Comparison of ENCODE assay signal across 8 mouse cellular contexts in the genomic region with DNA sequence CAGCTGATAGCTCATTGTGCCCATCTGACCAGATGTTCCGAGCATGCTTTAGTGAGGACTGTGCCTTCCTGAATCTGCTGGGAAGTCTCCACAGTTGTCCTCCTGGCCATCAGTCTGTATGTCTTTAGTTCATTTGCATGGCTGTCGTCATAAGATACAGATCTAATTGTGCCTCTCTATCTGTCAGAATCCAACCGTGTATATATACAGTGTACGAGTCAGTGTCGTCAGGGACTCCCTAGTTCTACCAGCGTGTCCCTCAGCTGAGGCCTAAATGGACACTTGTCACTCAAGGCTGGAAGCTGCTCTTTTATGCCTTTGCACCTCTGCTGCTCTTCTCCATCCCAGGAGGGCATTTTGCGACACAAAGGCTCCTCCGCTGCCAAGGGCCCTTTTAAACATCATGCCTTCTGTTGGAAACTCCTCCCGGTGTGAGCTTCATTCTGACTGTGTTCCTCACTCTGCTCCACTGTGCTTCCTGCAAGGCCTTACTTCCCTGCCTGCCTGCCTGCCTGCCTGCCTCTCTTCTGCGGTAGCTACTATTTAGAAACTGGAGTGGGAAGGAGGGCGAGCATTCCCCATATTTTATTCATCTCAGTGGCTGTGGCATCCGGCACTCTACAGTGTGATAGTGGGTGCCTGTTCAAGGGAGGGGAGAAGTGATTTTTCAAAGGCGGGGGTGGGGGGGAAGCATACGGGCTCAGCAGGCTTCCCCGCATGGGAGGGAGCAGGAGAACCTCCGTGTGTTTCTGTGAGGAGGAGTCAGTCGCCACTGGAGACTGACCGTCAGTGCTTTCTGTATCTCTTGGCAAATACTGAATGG. TPM values are rescaled to one million over a fixed set of nuclear protein-coding genes. Genes with fewer than 3 reads are reported as not detected.
DNase-seq lines count a peak whose midpoint lies in the region; ATAC-seq and TF ChIP-seq lines count a peak whose summit lies in the region.

No protein-coding gene starts in this region.

- no peaks in the 10 kb centered on the region for H3K27me3 ChIP-seq in lung, embryonic 16.5 days (ENCODE audit: control insufficient read depth, insufficient read depth, low read depth, low read length)
- H3K27me3 ChIP-seq in intestine, embryonic 14.5 days (replicated peaks; ENCODE audit: control insufficient read depth, insufficient read depth, low read length) = no peaks in the 10 kb centered on the region
- no peaks in the 10 kb centered on the region for H3K27me3 ChIP-seq in stomach, embryonic 15.5 days (replicated peaks)
- H3K27me3 ChIP-seq in kidney, adult 2 months (replicated peaks; ENCODE audit: control insufficient read depth, insufficient read depth, low read length) = no peaks in the 10 kb centered on the region

- no peak for TF ChIP-seq POLR2A in kidney, adult 2 months (IDR thresholded peaks at IDR 0.05; ENCODE audit: low read depth, low read length)

- H3K9me3 ChIP-seq in lung, embryonic 16.5 days (ENCODE audit: control insufficient read depth, low read length) = no peaks in the 10 kb centered on the region
- no peaks in the 10 kb centered on the region for H3K9me3 ChIP-seq in intestine, embryonic 14.5 days (ENCODE audit: control insufficient read depth, low read length)
- no peaks in the 10 kb centered on the region for H3K9me3 ChIP-seq in stomach, embryonic 15.5 days

- WGBS in lung, embryonic 16.5 days = 24% methylated on average over 18 of the region's 18 CpGs
- 34% methylated on average over 18 of the region's 18 CpGs for WGBS in intestine, embryonic 14.5 days
- 35% methylated on average over 18 of the region's 18 CpGs for WGBS in stomach, embryonic 15.5 days
- WGBS in kidney, adult 2 months = 49% methylated on average over 18 of the region's 18 CpGs

- DNase-seq in heart, adult 11 months = peak; percentile 41
- DNase-seq in heart, postnatal 10 days = no peak
- no peak for DNase-seq in lung, postnatal 36 days
- DNase-seq in intestine, embryonic 14.5 days (ENCODE audit: low spot score) = no peak
- no peak for DNase-seq in frontal cortex, postnatal 25 days (ENCODE audit: low spot score in 2 of 2)
- DNase-seq in kidney, adult 2 months = no peak

- H3K36me3 ChIP-seq in lung, embryonic 16.5 days (ENCODE audit: control insufficient read depth, insufficient read depth, low read length) = no peaks in the 10 kb centered on the region
- no peaks in the 10 kb centered on the region for H3K36me3 ChIP-seq in intestine, embryonic 14.5 days (ENCODE audit: control insufficient read depth, insufficient read depth, low read length)
- H3K36me3 ChIP-seq in stomach, embryonic 15.5 days = no peaks in the 10 kb centered on the region
- H3K36me3 ChIP-seq in kidney, adult 2 months (ENCODE audit: control insufficient read depth, insufficient read depth, low read length) = no peaks in the 10 kb centered on the region

- peak; percentile 70 for ATAC-seq in lung, embryonic 16.5 days (ENCODE audit: low read depth)
- no peak for ATAC-seq in intestine, embryonic 14.5 days (replicated peaks; ENCODE audit: low FRiP score, low TSS enrichment, low read depth)
- no peak for ATAC-seq in stomach, embryonic 15.5 days (ENCODE audit: insufficient read depth, low FRiP score, low read depth)

- peaks cover 3% of the 10 kb centered on the region for H3K4me1 ChIP-seq in lung, embryonic 16.5 days (replicated peaks; ENCODE audit: control insufficient read depth, insufficient read depth, low read length)
- H3K4me1 ChIP-seq in intestine, embryonic 14.5 days (replicated peaks; ENCODE audit: control insufficient read depth, insufficient read depth, low read length) = no peaks in the 10 kb centered on the region
- no peaks in the 10 kb centered on the region for H3K4me1 ChIP-seq in stomach, embryonic 15.5 days
- H3K4me1 ChIP-seq in kidney, adult 2 months (ENCODE audit: control insufficient read depth, insufficient read depth, low read length) = no peaks in the 10 kb centered on the region

- TF ChIP-seq CTCF in kidney, adult 2 months (conservative IDR thresholded peaks at IDR 0.05; ENCODE audit: insufficient read depth, insufficient read length, low read depth, low read length) = no peak

- intact Hi-C loops in heart, postnatal 10 days (cut with DNase I) = no loop called here

- H3K27ac ChIP-seq in lung, embryonic 16.5 days (ENCODE audit: low read length) = no peak overlapping the region
- no peak overlapping the region for H3K27ac ChIP-seq in intestine, embryonic 14.5 days (ENCODE audit: low read depth)
- H3K27ac ChIP-seq in stomach, embryonic 15.5 days = no peak overlapping the region
- H3K27ac ChIP-seq in kidney, adult 2 months (ENCODE audit: insufficient read depth, low read depth, low read length) = no peak overlapping the region

- H3K9ac ChIP-seq in lung, embryonic 16.5 days (ENCODE audit: low read length) = 0 out of 2 replicates have a peak overlapping the region, but pooled peaks have one; percentile 31
- H3K9ac ChIP-seq in intestine, embryonic 14.5 days (ENCODE audit: low read length) = no peak overlapping the region
- H3K9ac ChIP-seq in stomach, embryonic 15.5 days = no peak overlapping the region

- H3K4me3 ChIP-seq in lung, embryonic 16.5 days (ENCODE audit: low read length) = peak overlapping the region; percentile 19; the same call in 1 of the 2 replicates
- H3K4me3 ChIP-seq in intestine, embryonic 14.5 days (ENCODE audit: low read depth, low read length) = no peak overlapping the region
- H3K4me3 ChIP-seq in stomach, embryonic 15.5 days (replicated peaks) = no peak overlapping the region
- H3K4me3 ChIP-seq in kidney, adult 2 months (ENCODE audit: insufficient read depth, low read depth, low read length) = no peak overlapping the region

- peak overlapping the region; percentile 54 for H3K4me2 ChIP-seq in lung, embryonic 16.5 days (ENCODE audit: low read depth, low read length)
- peak overlapping the region; percentile 22 for H3K4me2 ChIP-seq in intestine, embryonic 14.5 days (ENCODE audit: low read length)
- peak overlapping the region; percentile 32 for H3K4me2 ChIP-seq in stomach, embryonic 15.5 days

RNA-seq across cellular contexts. Expression of a gene that starts 29.6 kb away (rescaled TPM):
- under 1 TPM; 0.12 to 0.38 TPM for total RNA-seq in heart, postnatal 10 days (2021)
- polyA plus RNA-seq in lung, embryonic 16.5 days (2015; fragmentation: Nextera tagmentation; extraction: Ambion mirVana) = 0.58 and 0.89 TPM in 2 replicates
- 3.2 and 4.1 TPM in 2 replicates for polyA plus RNA-seq in intestine, embryonic 14.5 days (2014; fragmentation: Nextera tagmentation; extraction: Ambion mirVana)
- polyA plus RNA-seq in stomach, embryonic 15.5 days (2015; fragmentation: Nextera tagmentation; extraction: Ambion mirVana) = 3.0 and 3.1 TPM in 2 replicates
- polyA plus RNA-seq in kidney, adult 2 months (2012; rRNA removed) = 3.8 and 4.1 TPM in 2 replicates
